ENCODE assay signal across 23 mouse cellular contexts in the genomic region with DNA sequence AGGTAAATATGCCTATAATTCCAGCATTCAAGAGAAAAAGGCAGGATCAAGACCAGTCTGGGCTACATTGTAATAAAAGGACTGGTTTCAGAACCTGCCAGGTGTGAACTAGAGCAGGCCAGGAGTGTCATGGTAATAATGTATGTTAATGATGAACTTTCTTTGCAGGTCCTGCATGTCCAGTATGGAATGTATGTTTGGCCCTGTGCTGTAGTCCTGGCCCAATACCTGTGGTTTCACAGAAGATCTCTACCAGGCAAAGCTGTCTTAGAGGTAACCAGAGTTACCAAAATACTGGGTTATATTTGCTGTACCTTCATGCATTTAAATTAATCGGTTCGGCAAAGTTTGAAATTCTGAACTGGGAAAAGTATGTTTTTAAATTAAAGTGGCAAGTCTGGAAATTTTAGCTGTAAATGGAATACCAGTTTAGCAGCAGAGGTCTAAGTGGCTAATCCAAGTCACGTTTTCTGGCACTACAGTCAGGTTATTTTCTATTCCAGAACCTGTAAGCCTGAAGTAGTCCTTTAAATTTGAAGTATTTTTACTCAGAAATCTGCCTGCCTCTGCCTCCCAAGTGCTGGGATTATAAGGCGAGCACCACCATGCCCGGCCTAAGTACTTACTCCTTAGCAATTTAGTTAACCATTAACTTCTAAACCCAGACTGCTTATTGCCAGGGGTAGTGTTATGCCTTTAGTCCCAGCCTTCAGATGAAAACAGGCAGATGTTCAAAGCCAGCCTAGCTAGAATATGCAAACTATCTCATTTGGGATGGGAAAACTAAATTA. TPM values are rescaled to one million over a fixed set of nuclear protein-coding genes. Genes with fewer than 3 reads are reported as not detected.
DNase-seq lines count a peak whose midpoint lies in the region; ATAC-seq and TF ChIP-seq lines count a peak whose summit lies in the region.
"Had no signal": no experiment of that assay in that cellular context is flagged by ENCODE, and none has a peak within 500 bp of the region (broad histone marks: within the 10 kb centered on the region; RNA-seq: fewer than 3 reads in every experiment).

No protein-coding gene starts in this region.

- peaks cover 51% of the 10 kb centered on the region for H3K4me1 ChIP-seq in forebrain, embryonic 15.5 days
- H3K4me1 ChIP-seq in forebrain, embryonic 14.5 days (ENCODE audit: control insufficient read depth, insufficient read depth, low read length): peaks cover 20% of the 10 kb centered on the region
- peaks cover 2% of the 10 kb centered on the region for H3K4me1 ChIP-seq in liver, adult 2 months (ENCODE audit: control insufficient read depth, insufficient read depth, low read length)

- H3K79me2 ChIP-seq in liver, adult 2 months (ENCODE audit: control insufficient read depth, insufficient read depth, low read length): peaks cover 12% of the 10 kb centered on the region

- H3K27me3 ChIP-seq in forebrain, embryonic 15.5 days: no peaks in the 10 kb centered on the region
- H3K27me3 ChIP-seq in forebrain, embryonic 14.5 days (replicated peaks; ENCODE audit: control insufficient read depth, insufficient read depth, low read length): no peaks in the 10 kb centered on the region
- no peaks in the 10 kb centered on the region for H3K27me3 ChIP-seq in liver, adult 2 months (ENCODE audit: control insufficient read depth, insufficient read depth, low read length)
- H3K27me3 ChIP-seq: limb, embryonic 12.5 days; neural tube, embryonic 12.5 days had no signal

- no peak for TF ChIP-seq POLR2A in liver, adult 2 months (IDR thresholded peaks at IDR 0.05; ENCODE audit: extremely low read depth, insufficient read depth, low read length)

- H3K4me3 ChIP-seq in forebrain, embryonic 15.5 days: no peak overlapping the region
- no peak overlapping the region for H3K4me3 ChIP-seq in forebrain, embryonic 14.5 days (ENCODE audit: low read depth, low read length)
- H3K4me3 ChIP-seq in liver, adult 2 months (ENCODE audit: insufficient read depth, low read depth, low read length): no peak overlapping the region
- H3K4me3 ChIP-seq: forebrain, embryonic 10.5 days; hindbrain, embryonic 10.5 days; limb, embryonic 12.5 days; neural tube, embryonic 12.5 days had no signal

- DNase-seq in forebrain, embryonic 14.5 days (ENCODE audit: low spot score): no peak
- peak; percentile 70 for DNase-seq in liver, adult 2 months (ENCODE audit: extremely low read depth, low read depth, low spot score)
- DNase-seq in liver (no peak), ZHBTc4 (ENCODE audit: low read depth, low spot score) (peak; percentile 60)
- peak; percentile 35 for DNase-seq in yolk sac, embryonic 10.5 days (ENCODE audit: low spot score)
- no peak for DNase-seq in adrenal gland, postnatal 4 days (ENCODE audit: low spot score in 2 of 2)
- DNase-seq: adrenal gland, adult 2 months; cerebellum, adult 9-11 months; gastrocnemius, postnatal 10 days; heart, adult 18-20 months; lung, adult 2 months; lung, postnatal 36 days; right cerebral cortex, postnatal 4 days; thymus, adult 2 months had no signal

- H3K36me3 ChIP-seq in forebrain, embryonic 15.5 days: peaks cover 30% of the 10 kb centered on the region
- H3K36me3 ChIP-seq in forebrain, embryonic 14.5 days (ENCODE audit: control insufficient read depth, insufficient read depth, low read length): peaks cover 52% of the 10 kb centered on the region
- peaks cover 32% of the 10 kb centered on the region for H3K36me3 ChIP-seq in liver, adult 2 months (ENCODE audit: control insufficient read depth, insufficient read depth, low read length)

- no peak overlapping the region for H3K4me2 ChIP-seq in forebrain, embryonic 15.5 days (replicated peaks)
- no peak overlapping the region for H3K4me2 ChIP-seq in forebrain, embryonic 14.5 days (ENCODE audit: low read length)
- H3K4me2 ChIP-seq: limb, embryonic 12.5 days; neural tube, embryonic 12.5 days had no signal

- 89% methylated on average over 5 of the region's 5 CpGs for WGBS in forebrain, embryonic 15.5 days
- WGBS in forebrain, embryonic 14.5 days: 83% methylated on average over 5 of the region's 5 CpGs
- 55% methylated on average over 5 of the region's 5 CpGs for WGBS in liver, adult 2 months

- no peaks in the 10 kb centered on the region for H3K9me3 ChIP-seq in forebrain, embryonic 15.5 days
- no peaks in the 10 kb centered on the region for H3K9me3 ChIP-seq in forebrain, embryonic 14.5 days (replicated peaks; ENCODE audit: control insufficient read depth, low read length)
- H3K9me3 ChIP-seq: forebrain, embryonic 10.5 days; hindbrain, embryonic 10.5 days; limb, embryonic 12.5 days; midbrain, embryonic 10.5 days; neural tube, embryonic 12.5 days had no signal

- H3K9ac ChIP-seq in forebrain, embryonic 15.5 days (replicated peaks): no peak overlapping the region
- H3K9ac ChIP-seq in forebrain, embryonic 14.5 days (ENCODE audit: low read length): no peak overlapping the region
- no peak overlapping the region for H3K9ac ChIP-seq in liver, adult 2 months (ENCODE audit: low read depth, low read length)
- H3K9ac ChIP-seq: limb, embryonic 12.5 days; neural tube, embryonic 12.5 days had no signal

- 0 out of 2 replicates have a peak overlapping the region, but pooled peaks have one; percentile 3 for H3K27ac ChIP-seq in forebrain, embryonic 15.5 days (replicated peaks)
- no peak overlapping the region for H3K27ac ChIP-seq in forebrain, embryonic 14.5 days (ENCODE audit: low read depth, low read length)
- H3K27ac ChIP-seq in liver, adult 2 months (replicated peaks; ENCODE audit: insufficient read depth, low read depth, low read length): no peak overlapping the region
- H3K27ac ChIP-seq: forebrain, embryonic 10.5 days; hindbrain, embryonic 10.5 days; hindbrain, postnatal 0 days; limb, embryonic 12.5 days; midbrain, embryonic 10.5 days; neural tube, embryonic 12.5 days had no signal

- no peak for ATAC-seq in forebrain, embryonic 15.5 days (replicated peaks)
- no peak for ATAC-seq in forebrain, embryonic 14.5 days
- ATAC-seq: hindbrain, postnatal 0 days; intestine, postnatal 0 days had no signal

- no peak for TF ChIP-seq CTCF in liver, adult 2 months (IDR thresholded peaks at IDR 0.05; ENCODE audit: low read depth, low read length)

RNA-seq across cellular contexts. Expression of a gene that starts 4.0 kb away (rescaled TPM):
- 49.8 and 54.9 TPM in 2 replicates for polyA plus RNA-seq in forebrain, embryonic 15.5 days (2015; fragmentation: Nextera tagmentation; extraction: Ambion mirVana)
- polyA plus RNA-seq in forebrain, embryonic 14.5 days (2014; fragmentation: Nextera tagmentation; extraction: Ambion mirVana): 31.8 and 46.6 TPM in 2 replicates
- 5.1 and 9.1 TPM in 2 replicates for total RNA-seq in liver, adult 2 months (2014; rRNA removed)
- 11.9 and 16.6 TPM in 2 replicates for polyA plus RNA-seq in liver, adult 2 months (2012; rRNA removed)
- total RNA-seq in adrenal gland, postnatal 4 days (2021): 10 to 100 TPM; 40.9 to 43.9 TPM

RNA-seq across cellular contexts. Expression of a gene that starts 4.6 kb away (rescaled TPM):
- 637 and 680 TPM in 2 replicates for polyA plus RNA-seq in forebrain, embryonic 15.5 days (2015; fragmentation: Nextera tagmentation; extraction: Ambion mirVana)
- 639 and 644 TPM in 2 replicates for polyA plus RNA-seq in forebrain, embryonic 14.5 days (2014; fragmentation: Nextera tagmentation; extraction: Ambion mirVana)
- total RNA-seq in liver, adult 2 months (2014; rRNA removed): 50.6 and 60.3 TPM in 2 replicates
- 206 and 250 TPM in 2 replicates for polyA plus RNA-seq in liver, adult 2 months (2012; rRNA removed)
- total RNA-seq in adrenal gland, postnatal 4 days (2021): 100 to 1,000 TPM; 336 to 337 TPM

RNA-seq across cellular contexts. Expression of a gene that starts 5.0 kb away (rescaled TPM):
- polyA plus RNA-seq in forebrain, embryonic 15.5 days (2015; fragmentation: Nextera tagmentation; extraction: Ambion mirVana): 76.7 and 78.5 TPM in 2 replicates
- polyA plus RNA-seq in forebrain, embryonic 14.5 days (2014; fragmentation: Nextera tagmentation; extraction: Ambion mirVana): 64.6 and 81.1 TPM in 2 replicates
- total RNA-seq in liver, adult 2 months (2014; rRNA removed): 17.8 and 18.2 TPM in 2 replicates
- polyA plus RNA-seq in liver, adult 2 months (2012; rRNA removed): 12.2 and 12.3 TPM in 2 replicates
- total RNA-seq in adrenal gland, postnatal 4 days (2021): 10 to 100 TPM; 38.6 to 39.2 TPM

RNA-seq across cellular contexts. Expression of a gene that starts 5.2 kb away (rescaled TPM):
- polyA plus RNA-seq in forebrain, embryonic 15.5 days (2015; fragmentation: Nextera tagmentation; extraction: Ambion mirVana): 81.9 and 87.5 TPM in 2 replicates
- 79.2 and 100 TPM in 2 replicates for polyA plus RNA-seq in forebrain, embryonic 14.5 days (2014; fragmentation: Nextera tagmentation; extraction: Ambion mirVana)
- 31.7 and 31.9 TPM in 2 replicates for total RNA-seq in liver, adult 2 months (2014; rRNA removed)
- 21.0 and 30.7 TPM in 2 replicates for polyA plus RNA-seq in liver, adult 2 months (2012; rRNA removed)
- total RNA-seq in adrenal gland, postnatal 4 days (2021): 10 to 100 TPM; 34.1 to 34.2 TPM

RNA-seq across cellular contexts. Expression of a gene that starts 20.4 kb away (rescaled TPM):
- polyA plus RNA-seq in forebrain, embryonic 15.5 days (2015; fragmentation: Nextera tagmentation; extraction: Ambion mirVana): 7.6 and 10.7 TPM in 2 replicates
- 3.6 and 3.8 TPM in 2 replicates for polyA plus RNA-seq in forebrain, embryonic 14.5 days (2014; fragmentation: Nextera tagmentation; extraction: Ambion mirVana)
- 1.4 and 1.7 TPM in 2 replicates for total RNA-seq in liver, adult 2 months (2014; rRNA removed)
- polyA plus RNA-seq in liver, adult 2 months (2012; rRNA removed): 3.2 and 3.4 TPM in 2 replicates
- 10 to 100 TPM; 53.5 to 64.9 TPM for total RNA-seq in adrenal gland, postnatal 4 days (2021)
- total RNA-seq: monocyte, adult 5-6 weeks had no signal

Comparison
In these comparisons a context has a peak if more than half of its experiments do, and no peak if none do; other contexts are left out.
1. DNase-seq: peak in liver, adult 2 months (single experiment), ZHBTc4 (single experiment) and yolk sac, embryonic 10.5 days (single experiment); none in forebrain, embryonic 14.5 days (single experiment), liver (single experiment) and adrenal gland, postnatal 4 days (0 of 2).